Mouse (Mus musculus): ENCODE measurements around the gene Tmem201. TPM values are rescaled to one million over a fixed set of nuclear protein-coding genes. Genes with fewer than 3 reads are reported as not detected.

Gene Tmem201
- polyA plus RNA-seq, 1 experiment from 2014 or later = 25.0 TPM

GRCm38 (mm10) chr4:149671175-149671574, 66.7 kb downstream of the Tmem201 start:
- 95% methylated on average over 6 of the region's 6 CpGs for WGBS
- Histone ChIP-seq H3K9ac (no peak overlapping the region), H3K4me2 (no peak overlapping the region), H3K27ac (no peak overlapping the region), H3K4me1 (peaks cover 13% of the 10 kb centered on the region), H3K36me3 (no peaks in the 10 kb centered on the region), H3K9me3 (no peaks in the 10 kb centered on the region), H3K27me3 (peaks cover 27% of the 10 kb centered on the region), H3K4me3 (no peak overlapping the region)
- no peak for ATAC-seq (ENCODE audit: insufficient number of reproducible peaks, low FRiP score, low TSS enrichment, low read depth)

GRCm38 (mm10) chr4:149665692-149666090, 72.2 kb downstream of the Tmem201 start:
- Histone ChIP-seq H3K9me3 (no peaks in the 10 kb centered on the region), H3K36me3 (no peaks in the 10 kb centered on the region), H3K27ac (no peak overlapping the region), H3K9ac (no peak overlapping the region), H3K4me1 (no peaks in the 10 kb centered on the region), H3K4me3 (no peak overlapping the region), H3K27me3 (no peaks in the 10 kb centered on the region), H3K4me2 (no peak overlapping the region)
- ATAC-seq (ENCODE audit: insufficient number of reproducible peaks, low FRiP score, low TSS enrichment, low read depth) = no peak
- 91% methylated on average over 6 of the region's 6 CpGs for WGBS

Other genes starting within 250 kb of the Tmem201 start
- gene Ctnnbip1, start 219.8 kb downstream of the Tmem201 start, polyA plus RNA-seq (2015; fragmentation: Nextera tagmentation; extraction: Ambion mirVana) = 58.9 and 64.4 TPM in 2 replicates
- gene Clstn1, start 151.6 kb downstream of the Tmem201 start, polyA plus RNA-seq (2015; fragmentation: Nextera tagmentation; extraction: Ambion mirVana) = 39.4 and 56.1 TPM in 2 replicates
- gene Pik3cd, start 35.5 kb downstream of the Tmem201 start, polyA plus RNA-seq (2015; fragmentation: Nextera tagmentation; extraction: Ambion mirVana) = 4.1 and 5.1 TPM in 2 replicates
- gene Slc25a33, start 36.2 kb upstream of the Tmem201 start, polyA plus RNA-seq (2015; fragmentation: Nextera tagmentation; extraction: Ambion mirVana) = 7.9 and 9.4 TPM in 2 replicates
- 24.6 and 27.1 TPM in 2 replicates for gene Spsb1, start 217.0 kb upstream of the Tmem201 start, polyA plus RNA-seq (2015; fragmentation: Nextera tagmentation; extraction: Ambion mirVana)

Measured in limb, embryonic 15.5 days (tissue).